Mouse (Mus musculus): ENCODE results near the gene Cd96. TPM values are rescaled to one million over a fixed set of nuclear protein-coding genes. Genes with fewer than 3 reads are reported as not detected.

Cd96 gene
- polyA plus RNA-seq, 1 experiment from 2014 or later: not detected

DNA sequence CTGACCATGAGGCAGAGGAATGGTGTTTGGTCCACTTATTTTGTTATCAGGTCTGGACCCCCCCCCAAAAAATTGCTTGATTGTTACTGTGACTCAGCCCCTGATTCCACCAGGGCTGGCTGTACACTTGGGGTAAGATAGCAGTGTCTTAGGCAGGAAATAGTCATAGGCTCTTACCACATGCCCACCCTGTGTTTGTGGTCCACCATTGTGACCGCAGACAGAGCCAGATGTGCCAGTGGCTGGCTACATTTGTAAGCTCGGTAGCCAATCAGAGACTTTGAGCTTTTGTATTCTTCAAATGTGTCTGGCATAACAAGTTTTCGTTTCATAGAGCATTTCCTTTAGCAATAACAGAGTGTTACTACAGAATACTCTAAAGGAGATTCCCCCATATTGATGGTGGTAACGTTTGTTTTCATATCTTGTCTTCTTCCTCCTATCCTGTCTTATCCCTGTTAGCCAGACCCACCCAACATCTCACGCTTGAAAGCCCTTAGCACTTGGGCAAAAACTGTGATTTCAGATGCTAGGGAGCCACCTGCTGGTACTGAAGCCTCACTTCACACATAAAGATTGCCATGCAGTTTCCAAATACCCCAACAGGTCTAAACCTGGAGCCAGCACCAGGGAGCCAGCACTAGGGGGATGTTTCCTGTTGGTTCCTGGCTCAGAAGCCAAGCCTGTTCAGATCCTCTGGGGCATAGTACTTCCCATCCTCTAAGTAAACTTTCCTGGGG lies 97.7 kb downstream of the Cd96 start:
- Histone ChIP-seq H3K4me3 (no peak overlapping the region), H3K9me3 (replicated peaks) (no peaks in the 10 kb centered on the region), H3K36me3 (no peaks in the 10 kb centered on the region), H3K27ac (no peak overlapping the region), H3K27me3 (ENCODE audit: low read depth, poor library complexity, severe bottlenecking) (no peaks in the 10 kb centered on the region), H3K4me1 (no peaks in the 10 kb centered on the region)
- DNase-seq (ENCODE audit: low spot score): peak; percentile 57
- WGBS: 52% methylated on average over 5 of the region's 5 CpGs

DNA sequence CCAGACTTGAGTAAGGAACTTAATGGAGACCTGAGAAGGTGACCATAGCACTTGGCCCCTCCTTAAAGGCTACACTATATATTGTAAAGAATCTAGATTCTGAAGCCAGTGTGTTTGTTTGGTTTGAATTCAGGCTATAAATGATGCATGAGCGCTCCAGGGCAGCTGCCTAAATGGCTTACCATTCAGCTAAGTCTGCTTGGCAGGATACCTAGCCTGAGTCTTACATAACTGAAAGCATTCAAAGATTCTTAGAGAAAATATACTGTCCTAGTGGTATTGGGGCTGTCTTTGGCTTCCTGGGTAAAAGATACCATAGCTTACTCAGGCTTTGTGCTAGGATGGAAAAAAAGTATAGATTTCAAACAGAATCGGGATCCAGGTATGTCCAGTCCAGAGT lies 98.7 kb downstream of the Cd96 start:
- Histone ChIP-seq H3K36me3 (no peaks in the 10 kb centered on the region), H3K9me3 (replicated peaks) (no peaks in the 10 kb centered on the region), H3K27me3 (ENCODE audit: low read depth, poor library complexity, severe bottlenecking) (no peaks in the 10 kb centered on the region), H3K4me3 (no peak overlapping the region), H3K4me1 (no peaks in the 10 kb centered on the region), H3K27ac (no peak overlapping the region)
- no peak for DNase-seq (ENCODE audit: low spot score)
- WGBS: 77% methylated on average over 2 of the region's 2 CpGs

DNA sequence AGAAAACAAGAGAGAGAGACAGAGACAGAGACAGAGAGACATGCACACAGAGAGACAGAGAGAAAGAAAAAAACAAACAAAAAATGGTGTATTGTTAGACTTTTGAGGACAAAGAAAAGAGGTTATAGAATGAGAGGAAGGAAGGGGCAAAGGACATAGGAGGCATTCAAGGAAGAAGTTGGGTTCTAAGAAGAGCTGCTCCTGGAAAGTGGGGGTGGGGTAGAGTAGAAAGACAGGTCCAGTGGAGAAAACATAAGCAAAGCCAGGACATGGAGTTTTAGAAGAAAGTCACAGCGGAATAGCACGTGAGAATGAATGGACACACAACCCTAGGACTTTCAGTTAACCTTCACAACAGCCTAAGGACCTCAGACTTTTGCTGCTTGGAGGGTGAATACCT lies 99.7 kb downstream of the Cd96 start:
- H3K27ac ChIP-seq: no peak overlapping the region
- H3K4me1 ChIP-seq: no peaks in the 10 kb centered on the region
- H3K4me3 ChIP-seq: no peak overlapping the region
- H3K27me3 ChIP-seq (ENCODE audit: low read depth, poor library complexity, severe bottlenecking): no peaks in the 10 kb centered on the region
- no peaks in the 10 kb centered on the region for H3K9me3 ChIP-seq (replicated peaks)
- no peak for DNase-seq (ENCODE audit: low spot score)
- H3K36me3 ChIP-seq: no peaks in the 10 kb centered on the region
- WGBS: 81% methylated on average over 2 of the region's 2 CpGs

DNA sequence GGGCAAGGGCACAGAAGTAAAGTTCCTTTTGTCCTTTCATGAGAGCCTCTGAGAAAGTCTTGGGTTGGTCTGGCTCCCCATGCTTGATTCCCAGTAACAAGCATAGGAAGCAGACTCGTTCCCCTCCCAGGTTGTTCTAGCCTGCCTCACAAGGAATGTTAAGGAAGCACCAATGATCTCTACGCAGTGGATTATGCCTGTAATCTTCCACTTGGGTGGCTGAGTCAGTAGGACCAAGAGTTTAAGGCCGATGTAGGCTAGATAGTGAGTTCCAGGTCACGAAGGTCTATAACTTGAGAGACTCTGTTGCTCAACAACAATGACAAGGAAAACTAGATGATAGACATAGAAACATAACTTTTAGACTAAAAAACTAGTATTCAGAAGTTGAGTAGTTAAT lies 100.3 kb downstream of the Cd96 start:
- Histone ChIP-seq H3K9me3 (replicated peaks) (no peaks in the 10 kb centered on the region), H3K36me3 (no peaks in the 10 kb centered on the region), H3K27ac (no peak overlapping the region), H3K4me1 (no peaks in the 10 kb centered on the region), H3K4me3 (no peak overlapping the region), H3K27me3 (ENCODE audit: low read depth, poor library complexity, severe bottlenecking) (no peaks in the 10 kb centered on the region)
- no peak for DNase-seq (ENCODE audit: low spot score)
- WGBS: 90% methylated on average over 4 of the region's 4 CpGs

DNA sequence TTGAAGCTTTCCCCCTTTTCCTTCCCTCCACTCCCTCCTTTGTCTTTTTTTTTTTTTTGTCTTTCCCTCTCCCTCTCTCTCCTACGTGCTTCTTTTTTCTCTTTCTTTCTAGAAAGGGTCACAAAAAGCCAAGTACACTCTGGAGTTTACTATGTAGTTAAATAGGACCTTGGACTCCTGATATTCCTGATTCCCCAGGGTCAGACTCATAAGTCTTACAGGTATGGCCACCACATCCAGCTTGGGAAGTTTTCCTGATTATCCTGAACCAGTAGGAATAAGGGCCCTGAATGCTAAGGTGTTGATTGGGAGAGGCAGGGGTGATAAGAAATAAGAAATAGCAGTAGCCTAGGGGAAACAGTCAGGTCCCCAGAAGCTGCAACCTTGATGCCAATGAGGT lies 100.7 kb downstream of the Cd96 start:
- Histone ChIP-seq H3K27ac (no peak overlapping the region), H3K9me3 (replicated peaks) (no peaks in the 10 kb centered on the region), H3K36me3 (no peaks in the 10 kb centered on the region), H3K27me3 (ENCODE audit: low read depth, poor library complexity, severe bottlenecking) (no peaks in the 10 kb centered on the region), H3K4me1 (no peaks in the 10 kb centered on the region), H3K4me3 (no peak overlapping the region)
- no peak for DNase-seq (ENCODE audit: low spot score)
- WGBS: 85% methylated on average over 1 of the region's 1 CpGs

DNA sequence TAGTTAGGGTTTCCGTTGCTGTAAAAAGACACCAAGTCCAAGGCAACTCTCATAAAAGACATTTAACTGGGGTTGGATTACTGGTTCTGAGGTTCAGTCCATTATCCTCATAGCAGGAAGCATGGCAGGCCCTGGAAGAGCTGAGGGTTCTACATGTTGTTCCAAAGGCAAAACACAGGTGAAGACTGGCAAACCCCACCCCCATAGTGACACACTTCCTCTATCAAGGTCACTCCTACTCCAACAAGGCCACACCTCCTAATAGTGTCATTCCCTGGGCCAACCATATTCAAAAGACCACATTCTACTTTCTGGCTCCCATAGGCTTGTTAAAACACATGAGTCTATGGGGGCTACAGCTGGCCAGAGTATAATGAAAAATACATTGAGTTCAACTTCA lies 108.4 kb downstream of the Cd96 start:
- Histone ChIP-seq H3K4me1 (peaks cover 9% of the 10 kb centered on the region), H3K27me3 (ENCODE audit: low read depth, poor library complexity, severe bottlenecking) (peaks cover 6% of the 10 kb centered on the region), H3K27ac (no peak overlapping the region), H3K9me3 (replicated peaks) (no peaks in the 10 kb centered on the region), H3K36me3 (no peaks in the 10 kb centered on the region), H3K4me3 (no peak overlapping the region)
- DNase-seq (ENCODE audit: low spot score): no peak
- WGBS: 80% methylated on average over 1 of the region's 1 CpGs

DNA sequence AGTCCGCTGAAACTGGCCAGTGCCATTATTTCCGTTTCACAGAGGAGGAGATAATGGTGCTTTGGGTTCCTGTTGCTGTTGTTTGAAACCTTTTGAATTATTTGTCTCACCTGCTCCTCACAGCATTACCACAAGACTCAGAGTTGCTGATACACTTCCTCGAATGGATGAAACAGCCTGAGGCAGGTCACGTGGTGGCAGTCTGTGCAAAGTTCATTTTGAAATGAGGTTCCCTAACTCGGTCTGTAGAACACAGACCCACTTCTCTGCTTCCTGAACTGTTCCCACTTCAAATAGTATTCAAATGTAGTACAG lies 109.2 kb downstream of the Cd96 start:
- Histone ChIP-seq H3K4me3 (peak overlapping the region; percentile 69), H3K27me3 (ENCODE audit: low read depth, poor library complexity, severe bottlenecking) (peaks cover 6% of the 10 kb centered on the region), H3K4me1 (peaks cover 9% of the 10 kb centered on the region), H3K27ac (peak overlapping the region; percentile 74), H3K9me3 (replicated peaks) (no peaks in the 10 kb centered on the region), H3K36me3 (no peaks in the 10 kb centered on the region)
- peak; percentile 46 for DNase-seq (ENCODE audit: low spot score)
- WGBS: 15% methylated on average over 5 of the region's 5 CpGs

DNA sequence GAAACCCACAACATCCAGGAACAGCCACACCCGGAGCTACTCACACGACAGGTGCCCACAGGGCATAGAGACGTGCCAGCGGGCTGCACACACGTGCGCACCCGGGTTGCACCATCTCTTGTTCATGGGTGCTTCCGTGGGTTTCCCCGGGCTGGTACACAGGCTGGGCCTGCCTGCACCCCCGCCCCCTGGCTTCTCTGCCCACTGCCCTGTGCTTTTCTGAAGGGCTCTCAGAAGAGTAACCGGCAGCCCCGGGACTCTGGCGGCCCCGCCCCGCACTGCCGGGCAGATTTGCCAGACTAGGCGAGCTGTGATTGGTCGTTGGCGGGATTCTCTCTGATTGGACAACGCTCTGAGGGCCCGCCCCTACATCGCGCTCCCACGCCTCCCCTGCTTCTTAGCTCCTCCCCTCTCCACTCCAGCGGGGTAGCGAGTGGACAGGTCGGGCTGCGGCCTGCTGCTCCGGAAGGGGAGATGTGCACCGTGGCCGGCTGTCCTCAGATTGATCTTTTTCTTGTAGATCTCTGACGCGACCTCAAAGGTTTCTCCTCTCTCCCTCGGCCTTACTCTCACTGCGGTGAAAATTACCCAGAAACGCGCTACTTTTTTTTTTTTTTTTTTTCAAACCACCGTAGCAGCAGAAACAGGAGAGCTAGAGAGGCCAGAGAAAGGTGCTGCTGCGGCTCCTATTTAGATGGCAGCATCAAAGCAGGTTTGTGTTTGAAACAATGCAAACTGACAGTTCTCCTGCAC lies 109.7 kb downstream of the Cd96 start, which contains the start of gene Plcxd2:
Gene Plcxd2, minus strand, starts transcription at position 66 of the 753 bp plus-strand sequence.
- peak within 1 kb of the TSS; percentile 74 for H3K27ac ChIP-seq
- no peaks in the 10 kb centered on the region for H3K9me3 ChIP-seq (replicated peaks)
- H3K4me1 ChIP-seq: peaks cover 9% of the 10 kb centered on the region
- H3K27me3 ChIP-seq (ENCODE audit: low read depth, poor library complexity, severe bottlenecking): peaks cover 6% of the 10 kb centered on the region
- WGBS: under 1% methylated on average over 39 of the region's 39 CpGs
- no peaks in the 10 kb centered on the region for H3K36me3 ChIP-seq
- DNase-seq (ENCODE audit: low spot score): peak; percentile 92
- H3K4me3 ChIP-seq: peak within 1 kb of the TSS; percentile 69

DNA sequence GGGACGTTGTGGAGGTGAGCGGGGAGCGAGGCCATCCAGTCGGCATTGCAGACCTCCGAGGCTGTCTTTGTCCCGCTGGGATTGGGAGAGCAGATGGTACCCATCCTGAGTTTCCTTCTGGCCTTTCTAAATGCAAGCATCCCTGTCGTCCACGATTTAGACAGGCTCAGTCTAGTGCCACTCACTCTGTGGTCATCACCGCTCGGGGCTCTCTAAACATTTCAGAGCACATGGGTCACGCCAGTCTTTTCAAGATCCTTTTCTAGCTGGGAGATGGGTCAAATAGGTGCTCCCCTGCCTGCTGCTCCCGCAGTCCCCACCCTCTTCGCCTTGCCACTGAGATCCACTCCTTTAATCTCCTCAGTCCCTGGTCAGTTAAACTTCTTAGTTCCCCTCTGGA lies 110.3 kb downstream of the Cd96 start:
- Histone ChIP-seq H3K36me3 (no peaks in the 10 kb centered on the region), H3K4me1 (peaks cover 9% of the 10 kb centered on the region), H3K9me3 (replicated peaks) (no peaks in the 10 kb centered on the region), H3K4me3 (peak overlapping the region; percentile 69), H3K27me3 (ENCODE audit: low read depth, poor library complexity, severe bottlenecking) (peaks cover 6% of the 10 kb centered on the region), H3K27ac (peak overlapping the region; percentile 74)
- peak; percentile 36 for DNase-seq (ENCODE audit: low spot score)
- WGBS: 1% methylated on average over 13 of the region's 13 CpGs

DNA sequence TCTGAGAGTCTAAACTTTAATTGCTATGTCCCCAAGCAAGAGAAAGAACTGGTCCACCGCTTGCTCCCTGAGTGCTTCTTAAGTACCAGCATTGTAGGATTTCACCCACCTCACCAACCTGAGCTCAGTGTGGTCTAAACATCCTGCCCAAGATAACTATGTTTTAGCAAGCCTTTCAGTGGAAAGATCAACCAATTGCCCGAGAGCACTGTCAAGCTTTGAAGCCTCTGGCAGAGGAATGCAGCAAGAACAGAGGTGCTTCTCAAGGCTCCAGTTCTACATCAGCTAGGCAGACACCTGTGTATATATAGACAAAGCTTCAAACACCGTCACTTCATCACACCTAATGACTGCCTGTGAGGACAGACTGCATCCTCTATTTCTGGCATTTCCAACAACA lies 111.3 kb downstream of the Cd96 start:
- peaks cover 6% of the 10 kb centered on the region for H3K27me3 ChIP-seq (ENCODE audit: low read depth, poor library complexity, severe bottlenecking)
- no peaks in the 10 kb centered on the region for H3K36me3 ChIP-seq
- H3K4me3 ChIP-seq: no peak overlapping the region
- WGBS: 77% methylated on average over 3 of the region's 3 CpGs
- no peak for DNase-seq (ENCODE audit: low spot score)
- no peaks in the 10 kb centered on the region for H3K9me3 ChIP-seq (replicated peaks)
- no peak overlapping the region for H3K27ac ChIP-seq
- peaks cover 9% of the 10 kb centered on the region for H3K4me1 ChIP-seq

DNA sequence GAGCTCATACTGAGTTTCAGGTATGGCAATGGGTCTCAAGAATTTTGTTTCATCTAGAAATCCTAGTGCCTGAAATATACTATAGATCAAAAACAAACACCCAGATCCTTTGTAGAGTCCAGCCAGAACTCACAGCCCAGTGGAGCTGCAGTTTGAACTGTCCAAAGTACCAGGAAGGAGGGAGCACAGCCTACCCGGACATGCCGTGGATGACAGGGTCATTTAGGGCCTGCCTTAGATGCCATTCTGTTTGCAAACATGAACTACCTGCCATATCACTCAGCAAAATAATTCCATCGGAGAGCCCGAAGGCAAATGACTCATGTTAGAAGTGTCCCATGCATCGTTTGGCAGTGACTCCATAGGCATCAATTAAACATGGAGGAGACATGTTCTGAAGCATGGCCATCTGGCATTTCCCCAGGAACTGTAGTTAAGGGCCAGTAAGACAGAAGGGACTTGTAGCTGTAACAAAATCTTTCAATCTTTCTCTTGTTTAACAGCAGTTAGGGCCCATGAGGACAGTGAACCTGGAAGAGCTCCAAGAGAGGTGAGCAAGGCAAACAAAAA lies 111.9 kb downstream of the Cd96 start:
- Histone ChIP-seq H3K27ac (no peak overlapping the region), H3K4me3 (no peak overlapping the region), H3K27me3 (ENCODE audit: low read depth, poor library complexity, severe bottlenecking) (peaks cover 6% of the 10 kb centered on the region), H3K9me3 (replicated peaks) (no peaks in the 10 kb centered on the region), H3K36me3 (no peaks in the 10 kb centered on the region), H3K4me1 (peaks cover 9% of the 10 kb centered on the region)
- 86% methylated on average over 5 of the region's 5 CpGs for WGBS
- no peak for DNase-seq (ENCODE audit: low spot score)

DNA sequence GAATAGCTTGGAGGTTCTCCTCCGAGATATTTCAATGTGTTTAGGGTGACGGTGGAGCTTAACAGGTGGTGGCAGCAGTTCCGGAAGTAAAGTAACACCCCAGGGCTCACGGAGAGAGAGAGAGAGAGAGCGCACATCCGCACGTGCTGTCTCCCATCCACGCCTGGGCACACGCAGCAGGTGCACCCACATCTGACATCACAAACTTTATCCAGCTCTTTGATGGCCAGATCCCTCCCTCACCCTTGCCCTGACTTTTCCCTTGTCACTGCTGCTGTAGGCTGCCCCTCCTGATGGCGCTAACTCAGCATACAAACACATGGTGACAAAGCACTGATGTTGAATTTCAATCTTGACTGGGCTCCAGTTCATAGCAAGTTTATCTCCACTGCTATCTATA lies 113.8 kb downstream of the Cd96 start:
- H3K27me3 ChIP-seq (ENCODE audit: low read depth, poor library complexity, severe bottlenecking): peaks cover 6% of the 10 kb centered on the region
- no peak overlapping the region for H3K27ac ChIP-seq
- no peaks in the 10 kb centered on the region for H3K9me3 ChIP-seq (replicated peaks)
- WGBS: 81% methylated on average over 10 of the region's 10 CpGs
- no peaks in the 10 kb centered on the region for H3K36me3 ChIP-seq
- H3K4me3 ChIP-seq: no peak overlapping the region
- peaks cover 9% of the 10 kb centered on the region for H3K4me1 ChIP-seq
- no peak for DNase-seq (ENCODE audit: low spot score)

DNA sequence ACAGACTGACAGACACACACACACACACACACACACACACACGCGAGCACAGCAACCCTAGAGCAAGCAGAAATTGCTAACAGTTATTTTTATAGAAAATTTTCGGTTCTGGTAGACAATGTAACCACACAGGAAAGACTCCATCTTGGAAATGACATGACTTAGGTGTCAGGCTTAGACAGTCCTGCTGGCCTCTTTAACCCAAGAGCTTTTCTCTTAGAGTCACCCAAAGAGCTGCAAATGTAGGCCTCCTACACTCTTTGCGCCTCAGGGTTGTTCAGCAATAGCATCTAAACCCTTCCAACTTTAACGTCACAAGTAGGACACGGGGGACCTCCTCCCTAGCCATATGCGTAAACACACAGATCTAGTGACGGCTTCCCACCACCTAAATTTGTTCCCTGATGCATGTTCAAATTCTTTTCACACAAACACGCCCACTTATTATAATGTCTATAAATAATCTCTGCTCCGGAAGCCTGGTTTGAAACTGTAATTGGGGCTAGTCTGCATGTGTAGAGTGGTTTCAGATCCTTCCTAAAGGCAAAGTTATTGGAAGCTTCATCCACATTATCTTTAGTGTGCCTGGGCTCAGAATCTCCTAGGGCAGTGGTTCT lies 118.4 kb downstream of the Cd96 start:
- H3K27me3 ChIP-seq (ENCODE audit: low read depth, poor library complexity, severe bottlenecking): no peaks in the 10 kb centered on the region
- no peak for DNase-seq (ENCODE audit: low spot score)
- H3K27ac ChIP-seq: no peak overlapping the region
- no peaks in the 10 kb centered on the region for H3K9me3 ChIP-seq (replicated peaks)
- WGBS: 92% methylated on average over 10 of the region's 10 CpGs
- no peak overlapping the region for H3K4me3 ChIP-seq
- H3K4me1 ChIP-seq: no peaks in the 10 kb centered on the region
- no peaks in the 10 kb centered on the region for H3K36me3 ChIP-seq
